Mouse (Mus musculus): ENCODE data around the gene Adra1d. TPM values are rescaled to one million over a fixed set of nuclear protein-coding genes. Genes with fewer than 3 reads are reported as not detected.

The Adra1d gene
- polyA plus RNA-seq, 1 experiment from 2014 or later = 0.72 TPM

DNA sequence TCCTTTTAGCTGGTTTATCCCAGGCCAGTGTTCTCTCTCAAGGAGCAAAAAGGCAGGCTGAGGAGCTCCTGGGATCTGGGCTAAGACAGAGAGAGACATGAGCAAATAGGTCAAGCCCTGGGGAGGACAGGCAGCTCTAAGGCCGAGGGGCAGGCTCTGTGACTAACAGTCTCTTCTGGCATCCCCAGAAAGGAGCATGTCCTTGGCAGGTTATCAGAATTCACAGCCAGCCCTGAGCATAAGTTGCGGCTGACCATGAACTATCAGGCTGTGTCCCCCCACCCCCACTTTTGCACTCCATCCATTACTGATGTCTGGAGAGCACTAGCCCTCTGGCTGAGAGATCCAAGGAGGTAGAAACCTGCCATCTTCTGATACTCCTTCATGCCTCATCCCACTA lies 11.2 kb downstream of the Adra1d start:
- no peak overlapping the region for H3K4me3 ChIP-seq
- no peak overlapping the region for H3K27ac ChIP-seq
- H3K27me3 ChIP-seq = peaks cover 84% of the 10 kb centered on the region
- no peaks in the 10 kb centered on the region for H3K36me3 ChIP-seq
- H3K9me3 ChIP-seq = no peaks in the 10 kb centered on the region
- H3K9ac ChIP-seq = no peak overlapping the region
- peaks cover 13% of the 10 kb centered on the region for H3K4me1 ChIP-seq
- 52% methylated on average over 2 of the region's 2 CpGs for WGBS
- no peak for ATAC-seq (ENCODE audit: insufficient number of reproducible peaks, low FRiP score, low TSS enrichment, low read depth)
- no peak overlapping the region for H3K4me2 ChIP-seq

GRCm38 (mm10) chr2:131550474-131550873 lies 11.6 kb downstream of the Adra1d start:
- Histone ChIP-seq H3K4me2 (no peak overlapping the region), H3K27me3 (peaks cover 85% of the 10 kb centered on the region), H3K27ac (no peak overlapping the region), H3K36me3 (no peaks in the 10 kb centered on the region), H3K9me3 (no peaks in the 10 kb centered on the region), H3K9ac (no peak overlapping the region), H3K4me1 (peaks cover 17% of the 10 kb centered on the region), H3K4me3 (no peak overlapping the region)
- ATAC-seq (ENCODE audit: insufficient number of reproducible peaks, low FRiP score, low TSS enrichment, low read depth) = no peak
- WGBS = 61% methylated on average over 2 of the region's 2 CpGs

DNA sequence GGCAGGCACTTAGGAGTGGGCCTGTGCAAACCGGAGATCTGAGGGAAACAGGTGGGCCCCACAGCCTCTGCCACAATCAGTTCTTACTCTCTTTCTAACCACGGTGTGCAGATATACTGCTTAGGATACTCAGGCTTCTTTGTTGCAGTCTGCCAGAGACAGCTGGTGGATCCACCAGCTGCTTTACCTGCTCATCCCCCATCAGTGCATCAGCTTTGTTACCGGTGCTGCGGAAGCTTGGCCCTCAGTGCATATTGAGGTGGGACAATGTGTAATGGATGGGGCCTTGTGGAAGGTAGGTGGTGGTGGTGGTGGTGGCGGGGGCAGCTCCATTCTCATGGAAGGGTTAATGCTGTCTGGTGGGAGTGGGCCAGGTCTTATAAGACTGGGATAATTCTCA lies 13.0 kb downstream of the Adra1d start:
- Histone ChIP-seq H3K9me3 (no peaks in the 10 kb centered on the region), H3K9ac (no peak overlapping the region), H3K4me1 (peaks cover 17% of the 10 kb centered on the region), H3K4me2 (no peak overlapping the region), H3K27me3 (peaks cover 85% of the 10 kb centered on the region), H3K27ac (no peak overlapping the region), H3K36me3 (no peaks in the 10 kb centered on the region), H3K4me3 (no peak overlapping the region)
- WGBS = 80% methylated on average over 5 of the region's 5 CpGs
- ATAC-seq (ENCODE audit: insufficient number of reproducible peaks, low FRiP score, low TSS enrichment, low read depth) = no peak

- no peak overlapping the region for H3K9ac ChIP-seq
- H3K4me3 ChIP-seq = no peak overlapping the region
- no peaks in the 10 kb centered on the region for H3K9me3 ChIP-seq
- H3K27me3 ChIP-seq = peaks cover 80% of the 10 kb centered on the region
- no peak overlapping the region for H3K4me2 ChIP-seq
- no peak overlapping the region for H3K27ac ChIP-seq
- WGBS = 62% methylated on average over 2 of the region's 2 CpGs
- H3K36me3 ChIP-seq = no peaks in the 10 kb centered on the region
- peaks cover 17% of the 10 kb centered on the region for H3K4me1 ChIP-seq
- ATAC-seq (ENCODE audit: insufficient number of reproducible peaks, low FRiP score, low TSS enrichment, low read depth) = no peak
Observed at GRCm38 (mm10) chr2:131548330-131548729, 13.8 kb downstream of the Adra1d start.

DNA sequence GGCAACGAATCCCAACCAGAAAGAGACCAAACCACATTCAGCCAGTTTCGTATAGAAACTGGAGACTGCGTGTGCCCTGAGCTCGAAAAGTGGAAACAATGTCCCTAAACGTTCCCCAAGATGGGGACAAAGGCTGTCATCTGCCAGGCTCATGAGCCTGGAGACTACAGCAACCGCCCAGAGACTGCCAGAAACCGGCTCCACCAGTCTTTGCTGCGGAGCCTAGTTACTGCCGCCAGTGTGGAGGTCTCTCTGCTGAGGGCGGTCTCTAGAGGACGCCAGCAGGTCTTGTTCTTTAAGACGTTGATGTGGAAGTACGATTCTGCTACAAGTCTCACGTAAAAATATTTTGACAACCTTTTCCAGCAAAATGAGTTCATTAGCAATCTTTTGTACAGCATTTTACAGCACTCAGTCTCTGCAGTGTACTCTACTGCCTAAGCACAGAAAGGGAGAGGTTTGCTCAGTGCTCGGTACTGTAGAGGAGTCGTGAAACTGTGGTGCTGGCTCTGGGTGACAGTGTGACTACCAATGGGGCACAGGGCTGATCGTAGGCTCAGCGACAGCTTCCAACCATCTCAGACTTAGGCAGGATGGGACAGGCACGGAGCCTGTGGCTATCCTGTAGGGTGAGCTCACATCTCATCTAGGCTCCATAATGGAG lies 15.2 kb downstream of the Adra1d start:
- no peaks in the 10 kb centered on the region for H3K9me3 ChIP-seq
- no peaks in the 10 kb centered on the region for H3K36me3 ChIP-seq
- no peak overlapping the region for H3K9ac ChIP-seq
- no peak overlapping the region for H3K27ac ChIP-seq
- H3K4me2 ChIP-seq = peak overlapping the region; percentile 85
- no peak for ATAC-seq (ENCODE audit: insufficient number of reproducible peaks, low FRiP score, low TSS enrichment, low read depth)
- peak overlapping the region; percentile 45; the same call in 1 of the 2 replicates for H3K4me3 ChIP-seq
- WGBS = 12% methylated on average over 19 of the region's 19 CpGs
- peaks cover 17% of the 10 kb centered on the region for H3K4me1 ChIP-seq
- H3K27me3 ChIP-seq = peaks cover 66% of the 10 kb centered on the region

DNA sequence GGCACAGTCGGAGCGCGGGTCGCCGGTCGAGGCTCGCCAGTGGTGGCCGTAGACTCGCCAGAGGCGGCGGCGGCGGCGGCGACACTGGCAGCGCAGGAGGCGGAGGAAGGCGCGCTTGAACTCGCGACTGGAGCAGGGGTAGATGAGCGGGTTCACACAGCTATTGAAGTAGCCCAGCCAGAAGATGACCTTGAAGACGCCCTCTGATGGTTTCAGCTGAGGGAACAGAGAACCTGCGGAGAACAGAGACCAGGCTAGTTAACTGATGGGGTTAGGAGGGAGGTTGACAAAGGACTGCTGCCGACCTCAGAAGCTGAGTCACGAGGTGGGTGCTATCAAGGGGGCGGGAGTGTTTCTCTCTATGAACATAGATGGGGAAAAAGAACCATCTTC lies 15.8 kb downstream of the Adra1d start:
- Histone ChIP-seq H3K9me3 (no peaks in the 10 kb centered on the region), H3K27me3 (peaks cover 60% of the 10 kb centered on the region), H3K4me2 (peak overlapping the region; percentile 85), H3K36me3 (no peaks in the 10 kb centered on the region), H3K4me3 (peak overlapping the region; percentile 45), H3K4me1 (peaks cover 17% of the 10 kb centered on the region), H3K27ac (no peak overlapping the region), H3K9ac (peak overlapping the region; percentile 35)
- 2% methylated on average over 27 of the region's 27 CpGs for WGBS
- no peak for ATAC-seq (ENCODE audit: insufficient number of reproducible peaks, low FRiP score, low TSS enrichment, low read depth)

- peak overlapping the region; percentile 45 for H3K4me3 ChIP-seq
- H3K9ac ChIP-seq = peak overlapping the region; percentile 35
- peaks cover 53% of the 10 kb centered on the region for H3K27me3 ChIP-seq
- H3K4me2 ChIP-seq = peak overlapping the region; percentile 85
- H3K9me3 ChIP-seq = no peaks in the 10 kb centered on the region
- no peaks in the 10 kb centered on the region for H3K36me3 ChIP-seq
- no peak for ATAC-seq (ENCODE audit: insufficient number of reproducible peaks, low FRiP score, low TSS enrichment, low read depth)
- H3K4me1 ChIP-seq = peaks cover 17% of the 10 kb centered on the region
- H3K27ac ChIP-seq = no peak overlapping the region
- WGBS = 2% methylated on average over 45 of the region's 45 CpGs
Observed at GRCm38 (mm10) chr2:131545386-131546307, 16.4 kb downstream of the Adra1d start.

DNA sequence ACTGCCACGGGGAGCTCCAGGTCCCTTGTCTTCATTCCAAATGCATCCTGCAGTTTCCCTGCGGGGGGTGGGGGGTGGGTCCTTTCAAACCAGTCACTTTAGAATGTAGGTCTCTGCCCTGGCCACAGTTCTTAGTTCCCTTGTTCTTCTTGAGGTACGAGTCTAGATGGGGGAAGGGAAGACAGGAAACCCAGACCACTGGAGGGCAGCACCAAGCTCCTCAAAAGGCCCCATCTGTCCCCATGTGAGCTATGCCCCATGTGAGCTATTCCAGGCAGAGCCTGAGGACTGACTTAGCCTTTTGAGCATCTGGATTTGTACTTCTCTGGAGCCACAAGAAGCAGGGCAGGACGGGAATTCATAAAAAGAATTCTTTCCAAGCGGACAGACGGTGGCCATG lies 19.6 kb downstream of the Adra1d start:
- H3K9me3 ChIP-seq = no peaks in the 10 kb centered on the region
- no peaks in the 10 kb centered on the region for H3K36me3 ChIP-seq
- no peak overlapping the region for H3K27ac ChIP-seq
- H3K4me3 ChIP-seq = no peak overlapping the region
- H3K4me2 ChIP-seq = no peak overlapping the region
- ATAC-seq (ENCODE audit: insufficient number of reproducible peaks, low FRiP score, low TSS enrichment, low read depth) = no peak
- H3K27me3 ChIP-seq = peaks cover 27% of the 10 kb centered on the region
- H3K9ac ChIP-seq = no peak overlapping the region
- H3K4me1 ChIP-seq = peaks cover 17% of the 10 kb centered on the region
- 25% methylated on average over 6 of the region's 6 CpGs for WGBS

DNA sequence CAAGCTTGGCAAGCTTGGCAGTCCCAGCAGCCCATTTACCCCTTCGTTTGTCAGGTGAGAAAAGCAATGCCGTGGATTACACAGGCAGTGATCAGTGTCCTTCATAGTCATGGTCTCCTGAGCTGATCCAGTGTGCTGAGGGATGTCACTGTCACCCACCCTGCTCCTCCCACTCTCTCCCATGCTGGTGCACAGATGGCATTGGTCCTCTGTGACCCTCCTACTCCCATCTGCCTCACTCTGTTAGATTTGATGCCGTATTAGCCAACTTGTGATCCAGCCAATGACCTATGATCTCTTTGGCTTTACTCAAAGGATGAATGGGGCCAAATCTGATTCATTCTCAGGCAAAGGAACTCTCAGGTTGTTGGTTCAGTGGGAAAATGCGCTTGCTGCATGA lies 20.4 kb downstream of the Adra1d start:
- Histone ChIP-seq H3K9ac (no peak overlapping the region), H3K27me3 (peaks cover 19% of the 10 kb centered on the region), H3K4me2 (no peak overlapping the region), H3K36me3 (no peaks in the 10 kb centered on the region), H3K9me3 (no peaks in the 10 kb centered on the region), H3K4me1 (peaks cover 11% of the 10 kb centered on the region), H3K27ac (no peak overlapping the region), H3K4me3 (no peak overlapping the region)
- WGBS = 75% methylated on average over 4 of the region's 4 CpGs
- no peak for ATAC-seq (ENCODE audit: insufficient number of reproducible peaks, low FRiP score, low TSS enrichment, low read depth)

- no peak for ATAC-seq (ENCODE audit: insufficient number of reproducible peaks, low FRiP score, low TSS enrichment, low read depth)
- H3K9me3 ChIP-seq = no peaks in the 10 kb centered on the region
- no peaks in the 10 kb centered on the region for H3K27me3 ChIP-seq
- H3K4me1 ChIP-seq = no peaks in the 10 kb centered on the region
- H3K4me2 ChIP-seq = no peak overlapping the region
- H3K4me3 ChIP-seq = no peak overlapping the region
- H3K9ac ChIP-seq = no peak overlapping the region
- H3K36me3 ChIP-seq = no peaks in the 10 kb centered on the region
- no peak overlapping the region for H3K27ac ChIP-seq
- 80% methylated on average over 6 of the region's 6 CpGs for WGBS
Observed at GRCm38 (mm10) chr2:131539780-131540179, 22.3 kb downstream of the Adra1d start.

GRCm38 (mm10) chr2:131538341-131538740 lies 23.7 kb downstream of the Adra1d start:
- ATAC-seq (ENCODE audit: insufficient number of reproducible peaks, low FRiP score, low TSS enrichment, low read depth) = no peak
- Histone ChIP-seq H3K4me2 (no peak overlapping the region), H3K27ac (no peak overlapping the region), H3K4me1 (no peaks in the 10 kb centered on the region), H3K27me3 (no peaks in the 10 kb centered on the region), H3K9me3 (no peaks in the 10 kb centered on the region), H3K36me3 (no peaks in the 10 kb centered on the region), H3K4me3 (no peak overlapping the region), H3K9ac (no peak overlapping the region)
- WGBS = 67% methylated on average over 7 of the region's 7 CpGs

GRCm38 (mm10) chr2:131535168-131535567 lies 26.9 kb downstream of the Adra1d start:
- Histone ChIP-seq H3K9me3 (no peaks in the 10 kb centered on the region), H3K4me3 (no peak overlapping the region), H3K27ac (no peak overlapping the region), H3K9ac (no peak overlapping the region), H3K27me3 (no peaks in the 10 kb centered on the region), H3K4me1 (peaks cover 4% of the 10 kb centered on the region; the same call in 1 of the 2 replicates), H3K36me3 (no peaks in the 10 kb centered on the region), H3K4me2 (no peak overlapping the region)
- no peak for ATAC-seq (ENCODE audit: insufficient number of reproducible peaks, low FRiP score, low TSS enrichment, low read depth)
- 87% methylated on average over 5 of the region's 5 CpGs for WGBS

Measured in limb, embryonic 15.5 days (tissue).